Mouse (Mus musculus) liver, postnatal 0 days (tissue): Measurements from ENCODE around the gene Smok3c.

Experiments
- CTCF ChIP-seq: sonication (generic); IDR thresholded peaks from 2 replicates; pipeline ENCODE4 v1.5.1; 2016; ENCODE audit warnings: antibody characterized with exemption, low read depth
- EP300 ChIP-seq: IDR thresholded peaks from 2 replicates; pipeline ENCODE4 v1.6.1; 2016; ENCODE audit warnings: antibody characterized with exemption, low read depth, mild to moderate bottlenecking

- TF ChIP-seq CTCF (no peak), EP300 (no peak)
Observed at GRCm38 (mm10) chr5:138080456-138080855, 27.5 kb downstream of the Smok3c start.
